Mouse (Mus musculus) hindbrain, embryonic 14.5 days (tissue): ENCODE measurements at regions not wholly inside any gene's neighbourhood (a gene's known extent, or its start where the extent isn't known, plus 50 kb on each side); places are given as distances from the start of the nearest gene placed in this dataset.

ENCODE experiments used
- ATAC-seq: fragments of 200-750 bp; cut with Nextera tagmentation; 2 replicates; pipeline ENCODE4 v1.8.0; 2017; ENCODE audit warnings: moderate number of reproducible peaks, mild to moderate bottlenecking, moderate TSS enrichment, moderate library complexity; ENCODE audit not compliant: low FRiP score
- DNase-seq: peaks from one replicate; pipeline ENCODE4 v3.0.0-alpha.2; 2015; ENCODE audit warnings: low spot score
- H3K27ac ChIP-seq: fragments of 300-500 bp; sonication (generic); 2 replicates; pipeline ENCODE4 v1.5.1; 2014; ENCODE audit warnings: mild to moderate bottlenecking, moderate library complexity
- H3K27me3 ChIP-seq: fragments of 300-500 bp; sonication (generic); 2 replicates; pipeline ENCODE4 v1.6.1; 2014; ENCODE audit warnings: mild to moderate bottlenecking, low read length, mixed read lengths; ENCODE audit not compliant: control insufficient read depth, insufficient read depth
- H3K36me3 ChIP-seq: fragments of 300-500 bp; sonication (generic); replicated peaks from 2 replicates; pipeline ENCODE4 v1.6.1; 2014; ENCODE audit not compliant: control insufficient read depth, insufficient read depth
- H3K4me1 ChIP-seq: fragments of 300-500 bp; sonication (generic); replicated peaks from 2 replicates; pipeline ENCODE4 v1.6.1; 2014; ENCODE audit warnings: antibody characterized with exemption, low read length, mixed read lengths; ENCODE audit not compliant: control insufficient read depth, insufficient read depth
- H3K4me2 ChIP-seq: fragments of 300-500 bp; sonication (generic); replicated peaks from 2 replicates; pipeline ENCODE4 v1.6.1; 2014; ENCODE audit warnings: mild to moderate bottlenecking, moderate library complexity
- H3K4me3 ChIP-seq: fragments of 300-500 bp; sonication (generic); replicated peaks from 2 replicates; pipeline ENCODE4 v1.5.1; 2014; ENCODE audit warnings: mild to moderate bottlenecking, low read length
- H3K9ac ChIP-seq: fragments of 300-500 bp; sonication (generic); 2 replicates; pipeline ENCODE4 v1.6.1; 2014
- H3K9me3 ChIP-seq: fragments of 300-500 bp; sonication (generic); 2 replicates; pipeline ENCODE4 v1.6.1; 2016; ENCODE audit warnings: low read length; ENCODE audit not compliant: control insufficient read depth
- WGBS: fragments of 180-500 bp; shearing (Covaris S2); extraction: QIAGEN DNeasy Blood & Tissue Kit; methylation state at CpG from one replicate; pipeline ENCODE4 v1.1.7; 2014; 5-methylcytosine and 5-hydroxymethylcytosine counted together

DNA sequence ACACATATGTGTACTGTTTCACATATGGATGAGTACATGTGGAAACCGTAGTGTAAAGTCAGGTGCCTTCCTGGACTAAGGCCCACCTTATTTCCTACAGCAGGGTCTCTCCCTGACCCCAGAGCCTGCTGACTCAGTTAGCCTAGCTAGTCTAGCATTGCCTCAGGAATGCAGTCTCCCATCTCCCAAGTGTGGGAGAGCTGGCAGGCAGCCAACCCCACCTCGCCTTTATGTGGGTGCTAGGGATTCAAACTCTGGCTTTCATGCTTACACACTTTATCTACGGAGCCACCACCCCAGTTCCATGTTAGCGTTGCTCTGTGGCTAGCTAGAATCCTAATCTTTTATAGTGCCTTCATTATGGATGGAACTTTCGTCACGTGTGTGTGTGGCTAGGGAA is 293.3 kb upstream of the Gm765 start:
- Histone ChIP-seq H3K27ac (no peak overlapping the region), H3K4me1 (peaks cover 13% of the 10 kb centered on the region; the same call in 1 of the 2 replicates), H3K36me3 (no peaks in the 10 kb centered on the region), H3K9ac (no peak overlapping the region), H3K4me3 (no peak overlapping the region), H3K4me2 (no peak overlapping the region), H3K9me3 (no peaks in the 10 kb centered on the region), H3K27me3 (no peaks in the 10 kb centered on the region)
- WGBS: 94% methylated on average over 6 of the region's 6 CpGs
- ATAC-seq (no peak), DNase-seq (no peak)

- DNase-seq (no peak), ATAC-seq (peak; percentile 43; the same call in 1 of the 2 replicates)
- WGBS: 43% methylated on average over 17 of the region's 18 CpGs
- H3K9me3 ChIP-seq: no peaks in the 10 kb centered on the region
- peak overlapping the region; percentile 43 for H3K4me2 ChIP-seq
- peaks cover 13% of the 10 kb centered on the region; the same call in 1 of the 2 replicates for H3K4me1 ChIP-seq
- H3K9ac ChIP-seq: no peak overlapping the region
- peak overlapping the region; percentile 0; the same call in 1 of the 2 replicates for H3K27ac ChIP-seq
- no peaks in the 10 kb centered on the region for H3K36me3 ChIP-seq
- no peaks in the 10 kb centered on the region for H3K27me3 ChIP-seq
- no peak overlapping the region for H3K4me3 ChIP-seq
Measured at GRCm38 (mm10) chr6:98632278-98633063, 289.9 kb upstream of the Gm765 start.

GRCm38 (mm10) chr6:98631269-98631668 is 288.7 kb upstream of the Gm765 start:
- no peak overlapping the region for H3K4me2 ChIP-seq
- DNase-seq (no peak), ATAC-seq (no peak)
- no peaks in the 10 kb centered on the region for H3K9me3 ChIP-seq
- no peak overlapping the region for H3K9ac ChIP-seq
- no peak overlapping the region for H3K4me3 ChIP-seq
- no peaks in the 10 kb centered on the region for H3K36me3 ChIP-seq
- no peak overlapping the region for H3K27ac ChIP-seq
- 68% methylated on average over 8 of the region's 8 CpGs for WGBS
- H3K4me1 ChIP-seq: peaks cover 13% of the 10 kb centered on the region; the same call in 1 of the 2 replicates
- no peaks in the 10 kb centered on the region for H3K27me3 ChIP-seq

GRCm38 (mm10) chr6:98629646-98630045 is 287.1 kb upstream of the Gm765 start:
- Histone ChIP-seq H3K4me2 (no peak overlapping the region), H3K9ac (no peak overlapping the region), H3K4me3 (no peak overlapping the region), H3K27me3 (no peaks in the 10 kb centered on the region), H3K9me3 (no peaks in the 10 kb centered on the region), H3K27ac (no peak overlapping the region), H3K36me3 (no peaks in the 10 kb centered on the region), H3K4me1 (peaks cover 13% of the 10 kb centered on the region; the same call in 1 of the 2 replicates)
- ATAC-seq: no peak
- 80% methylated on average over 4 of the region's 4 CpGs for WGBS
- DNase-seq: no peak

DNA sequence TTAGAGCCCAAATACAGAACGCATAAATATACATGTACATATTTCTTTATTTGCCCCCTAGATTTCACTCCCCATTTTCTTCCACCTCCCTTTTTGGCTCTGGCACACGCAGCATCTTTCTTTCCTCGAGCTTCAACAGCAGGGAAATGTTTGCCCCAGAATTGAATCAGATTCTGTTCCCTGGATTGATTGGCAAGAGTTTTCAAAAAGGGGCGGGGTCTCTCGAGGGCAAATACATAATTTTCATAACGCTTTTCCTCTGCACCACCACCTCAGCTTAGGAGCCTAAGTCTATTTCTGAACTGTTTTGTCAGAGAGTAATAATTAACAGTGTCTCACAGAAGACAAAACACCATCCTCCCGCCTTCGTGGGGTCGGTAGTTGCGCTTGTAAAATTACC is 283.9 kb upstream of the Gm765 start:
- Histone ChIP-seq H3K4me2 (no peak overlapping the region), H3K9ac (no peak overlapping the region), H3K27ac (no peak overlapping the region), H3K4me1 (peaks cover 2% of the 10 kb centered on the region; the same call in 1 of the 2 replicates), H3K27me3 (no peaks in the 10 kb centered on the region), H3K9me3 (no peaks in the 10 kb centered on the region), H3K36me3 (no peaks in the 10 kb centered on the region), H3K4me3 (no peak overlapping the region)
- 81% methylated on average over 10 of the region's 10 CpGs for WGBS
- ATAC-seq: no peak
- no peak for DNase-seq

- Histone ChIP-seq H3K4me3 (no peak overlapping the region), H3K9ac (no peak overlapping the region), H3K27me3 (no peaks in the 10 kb centered on the region), H3K9me3 (no peaks in the 10 kb centered on the region), H3K27ac (no peak overlapping the region), H3K4me2 (no peak overlapping the region), H3K36me3 (no peaks in the 10 kb centered on the region), H3K4me1 (no peaks in the 10 kb centered on the region)
- no peak for DNase-seq
- 86% methylated on average over 3 of the region's 3 CpGs for WGBS
- ATAC-seq: no peak
Measured at GRCm38 (mm10) chr6:98620886-98621285, 278.3 kb upstream of the Gm765 start.

DNA sequence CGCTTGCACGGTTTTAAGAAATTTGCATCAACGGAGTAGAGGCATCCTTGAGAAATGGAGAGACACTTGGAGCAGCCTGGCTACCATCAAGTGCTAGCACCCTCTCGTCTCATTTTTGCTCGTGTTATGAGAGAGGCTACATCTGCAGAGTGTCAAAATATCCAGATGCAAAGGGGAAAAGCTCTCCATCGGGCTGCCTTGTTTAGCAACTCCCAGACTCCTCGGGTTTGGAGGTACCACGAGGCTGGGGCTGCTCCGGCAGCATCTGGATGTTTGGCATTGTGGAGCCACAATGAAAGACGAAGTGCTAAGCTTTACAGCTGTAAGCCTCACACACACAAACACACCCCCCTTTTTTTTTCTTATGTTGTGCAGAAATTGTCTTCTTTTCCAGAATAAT is 270.5 kb upstream of the Gm765 start:
- Histone ChIP-seq H3K27me3 (no peaks in the 10 kb centered on the region), H3K4me3 (no peak overlapping the region), H3K4me1 (no peaks in the 10 kb centered on the region; the same call in 1 of the 2 replicates), H3K9me3 (no peaks in the 10 kb centered on the region), H3K4me2 (no peak overlapping the region), H3K36me3 (no peaks in the 10 kb centered on the region), H3K27ac (no peak overlapping the region), H3K9ac (no peak overlapping the region)
- no peak for ATAC-seq
- WGBS: 85% methylated on average over 10 of the region's 10 CpGs
- no peak for DNase-seq

- Histone ChIP-seq H3K27me3 (no peaks in the 10 kb centered on the region), H3K9me3 (no peaks in the 10 kb centered on the region), H3K27ac (no peak overlapping the region), H3K4me1 (no peaks in the 10 kb centered on the region; the same call in 1 of the 2 replicates), H3K9ac (no peak overlapping the region), H3K4me3 (no peak overlapping the region), H3K4me2 (no peak overlapping the region), H3K36me3 (no peaks in the 10 kb centered on the region)
- 54% methylated on average over 1 of the region's 1 CpGs for WGBS
- DNase-seq: no peak
- ATAC-seq: no peak
Measured at GRCm38 (mm10) chr6:98609133-98609532, 266.6 kb upstream of the Gm765 start.

GRCm38 (mm10) chr6:98606680-98607079 is 264.1 kb upstream of the Gm765 start:
- ATAC-seq (no peak), DNase-seq (no peak)
- no peaks in the 10 kb centered on the region for H3K27me3 ChIP-seq
- H3K4me3 ChIP-seq: no peak overlapping the region
- WGBS: 93% methylated on average over 3 of the region's 3 CpGs
- H3K27ac ChIP-seq: no peak overlapping the region
- H3K4me2 ChIP-seq: no peak overlapping the region
- no peaks in the 10 kb centered on the region for H3K36me3 ChIP-seq
- no peaks in the 10 kb centered on the region for H3K4me1 ChIP-seq
- H3K9ac ChIP-seq: no peak overlapping the region
- H3K9me3 ChIP-seq: no peaks in the 10 kb centered on the region
